Mouse (Mus musculus) CH12.LX (cell line): ENCODE results near the gene Gm20388. TPM values are rescaled to one million over a fixed set of nuclear protein-coding genes. Genes with fewer than 3 reads are reported as not detected.

Experiments
- DNase-seq: peaks from one replicate; pipeline ENCODE4 v3.0.0-alpha.2; 2013; ENCODE audit errors: extremely low read depth
- H3K27ac ChIP-seq: 2 replicates; pipeline ENCODE4 v1.5.1; 2012; ENCODE audit warnings: low read depth, mild to moderate bottlenecking, control low read depth, moderate library complexity; ENCODE audit not compliant: insufficient read depth
- H3K27me3 ChIP-seq: replicated peaks from 2 replicates; pipeline ENCODE3; 2012; ENCODE audit warnings: inconsistent platforms
- H3K36me3 ChIP-seq, 2 experiments: replicated peaks in 1 of 2; 2 replicates each; pipeline versions ENCODE3 to v1.6.1; 2012; ENCODE audit warnings: inconsistent platforms in 1 of 2, low read length in 1 of 2, mild to moderate bottlenecking in 1 of 2, mixed read lengths in 1 of 2, moderate library complexity in 1 of 2; ENCODE audit not compliant: control insufficient read depth in 1 of 2, insufficient read depth in 1 of 2
- H3K4me1 ChIP-seq, 2 experiments: 2 replicates each; pipeline ENCODE4 v1.6.1; 2012; ENCODE audit warnings: inconsistent platforms in 1 of 2, moderate library complexity in 1 of 2; ENCODE audit not compliant: insufficient read depth in 2 of 2, control insufficient read depth in 1 of 2
- H3K4me2 ChIP-seq: 2 replicates; pipeline ENCODE4 v1.6.1; 2012; ENCODE audit warnings: low read depth, mild to moderate bottlenecking, control low read depth; ENCODE audit not compliant: poor library complexity, insufficient read depth, severe bottlenecking
- H3K4me3 ChIP-seq, 3 experiments: fragments of 150-350 bp in 1 of 3; sonication (generic) in 1 of 3; replicated peaks in 1 of 3; 2 replicates each; pipeline versions ENCODE3 to v1.5.1; 2011 to 2012; ENCODE audit warnings: low read depth in 2 of 3, low read length in 2 of 3, mild to moderate bottlenecking in 2 of 3, moderate library complexity in 2 of 3, control low read depth in 1 of 3, improper control_type of control experiment in 1 of 3, inconsistent platforms in 1 of 3, mixed read lengths in 1 of 3; ENCODE audit not compliant: poor library complexity in 1 of 3
- H3K79me2 ChIP-seq: replicated peaks from 2 replicates; pipeline ENCODE4 v1.6.1; 2012; ENCODE audit warnings: mild to moderate bottlenecking, moderate library complexity; ENCODE audit not compliant: control insufficient read depth, poor library complexity, insufficient read depth, severe bottlenecking; ENCODE audit errors: extremely low read depth
- H3K9ac ChIP-seq: 2 replicates; pipeline ENCODE4 v1.6.1; 2012; ENCODE audit warnings: low read depth, mild to moderate bottlenecking, control low read depth, moderate library complexity; ENCODE audit not compliant: insufficient read depth
- H3K9me3 ChIP-seq: replicated peaks from 2 replicates; pipeline ENCODE3; 2012; ENCODE audit warnings: low read length, inconsistent platforms, mixed read lengths
- BHLHE40 ChIP-seq: IDR thresholded peaks from 2 replicates; pipeline ENCODE4 v1.6.1; 2011; ENCODE audit warnings: mild to moderate bottlenecking, low read depth, low read length, improper control_type of control experiment
- CTCF ChIP-seq, 2 experiments: IDR thresholded peaks in 1 of 2; conservative IDR thresholded peaks in 1 of 2; 2 replicates each; pipeline ENCODE4 v1.5.1; 2011 to 2012; ENCODE audit warnings: low read depth in 2 of 2, low read length in 2 of 2, improper control_type of control experiment in 1 of 2, inconsistent platforms in 1 of 2, mild to moderate bottlenecking in 1 of 2, moderate library complexity in 1 of 2
- E2F4 ChIP-seq: IDR thresholded peaks from 2 replicates; pipeline ENCODE4 v1.6.1; 2011; ENCODE audit warnings: low read depth, low read length, improper control_type of control experiment; ENCODE audit not compliant: insufficient replicate concordance
- EP300 ChIP-seq: IDR thresholded peaks from 2 replicates; pipeline ENCODE4 v1.6.1; 2011; ENCODE audit warnings: low read length, improper control_type of control experiment
- GABPA ChIP-seq: IDR thresholded peaks from 2 replicates; pipeline ENCODE4 v1.6.1; 2012; ENCODE audit warnings: low read depth, low read length, improper control_type of control experiment, inconsistent platforms; ENCODE audit not compliant: insufficient replicate concordance
- HCFC1 ChIP-seq: IDR thresholded peaks from 2 replicates; pipeline ENCODE4 v1.6.1; 2012; ENCODE audit warnings: low read depth, mild to moderate bottlenecking, inconsistent platforms, low read length, improper control_type of control experiment
- JUN ChIP-seq: IDR thresholded peaks from 2 replicates; pipeline ENCODE4 v1.6.1; 2011; ENCODE audit warnings: low read depth, mild to moderate bottlenecking, low read length, improper control_type of control experiment, moderate library complexity; ENCODE audit not compliant: insufficient read depth
- MAX ChIP-seq: IDR thresholded peaks from 2 replicates; pipeline ENCODE4 v1.6.1; 2011; ENCODE audit warnings: low read length, improper control_type of control experiment
- MEF2A ChIP-seq: IDR thresholded peaks from 2 replicates; pipeline ENCODE4 v1.6.1; 2014; ENCODE audit warnings: low read depth, mild to moderate bottlenecking, inconsistent platforms, low read length, improper control_type of control experiment, borderline replicate concordance
- MXI1 ChIP-seq: IDR thresholded peaks from 2 replicates; pipeline ENCODE4 v1.6.1; 2011; ENCODE audit warnings: mild to moderate bottlenecking, low read depth, low read length, improper control_type of control experiment
- NELFE ChIP-seq: IDR thresholded peaks from 2 replicates; pipeline ENCODE4 v1.6.1; 2011; ENCODE audit warnings: low read depth, low read length, improper control_type of control experiment
- RAD21 ChIP-seq: IDR thresholded peaks from 2 replicates; pipeline ENCODE4 v1.6.1; 2011; ENCODE audit warnings: low read depth, mild to moderate bottlenecking, low read length, improper control_type of control experiment, moderate library complexity
- RCOR1 ChIP-seq: conservative IDR thresholded peaks from 2 replicates; pipeline ENCODE4 v1.6.1; 2012; ENCODE audit warnings: low read depth, mild to moderate bottlenecking, inconsistent platforms, low read length, improper control_type of control experiment
- SMC3 ChIP-seq: IDR thresholded peaks from 2 replicates; pipeline ENCODE4 v1.6.1; 2011; ENCODE audit warnings: low read depth, low read length, improper control_type of control experiment
- TCF12 ChIP-seq: IDR thresholded peaks from 2 replicates; pipeline ENCODE4 v1.6.1; 2014; ENCODE audit warnings: low read depth, mild to moderate bottlenecking, inconsistent platforms, low read length, improper control_type of control experiment
- UBTF ChIP-seq: IDR thresholded peaks from 2 replicates; pipeline ENCODE4 v1.6.1; 2012; ENCODE audit warnings: low read depth, mild to moderate bottlenecking, inconsistent platforms, low read length, improper control_type of control experiment, moderate library complexity
- USF1 ChIP-seq: IDR thresholded peaks from 2 replicates; pipeline ENCODE4 v1.6.1; 2014; ENCODE audit warnings: low read depth, mild to moderate bottlenecking, inconsistent platforms, low read length, improper control_type of control experiment
- ZKSCAN1 ChIP-seq: IDR thresholded peaks from 2 replicates; pipeline ENCODE4 v1.6.1; 2012; ENCODE audit warnings: low read depth, inconsistent platforms, low read length, improper control_type of control experiment, borderline replicate concordance
- dilution Hi-C: fragments of 300-500 bp; cut with MboI; formaldehyde crosslinking; loops from 2 replicates; pipeline ENCODE4 v1.14.3; 2020; ENCODE audit warnings: low sequenced_read_pairs; ENCODE audit not compliant: extremely low pct_unique_long_range_greater_than_20kb, extremely low pct_ligation_motif_present
- in situ Hi-C: fragments of 300-500 bp; cut with MboI; formaldehyde crosslinking; loops from 3 replicates; pipeline ENCODE4 v1.14.3; 2019; ENCODE audit warnings: low sequenced_read_pairs, low pct_ligation_motif_present, low pct_unique_long_range_greater_than_20kb, mixed read lengths
- polyA plus RNA-seq: library from polyadenylated mRNA; unstranded; fragments of >175 nt; gene quantifications from 2 replicates; pipeline ENCODE4 v1.2.1, GENCODE M21; 2012; ENCODE audit warnings: low read depth; ENCODE audit not compliant: insufficient read length
- total RNA-seq, 2 experiments: library from RNA; depleted of rRNA; stranded (reverse); fragments of 300-350 nt in 1 of 2; fragments of >200 nt in 1 of 2; gene quantifications; 2 replicates each; pipeline ENCODE4 v1.2.3; 2012 to 2014

Gene Gm20388
- total and polyA plus RNA-seq, 3 experiments: 14.8 to 26.3 (median 22.2) TPM

DNA sequence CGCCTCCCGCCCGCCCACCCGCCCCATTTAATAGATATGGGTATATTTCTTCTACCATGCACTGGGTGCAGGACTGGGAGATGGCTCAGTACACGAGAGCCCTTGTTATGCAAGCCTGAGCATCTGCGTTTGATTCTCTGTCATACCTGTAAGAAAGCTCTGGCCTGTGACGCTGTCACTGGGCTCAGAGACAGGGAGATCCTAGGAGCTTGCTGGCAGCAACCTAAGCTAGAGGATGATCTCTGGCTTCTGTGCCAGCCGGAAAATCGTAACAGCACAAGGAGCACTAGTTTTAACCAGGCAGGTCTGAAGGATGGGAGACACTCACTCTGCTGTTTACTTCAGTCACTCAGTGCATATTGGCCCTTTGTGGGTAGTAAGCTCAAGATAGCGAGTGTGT, 33.0 kb downstream of the Gm20388 start:
- Histone ChIP-seq H3K4me1 (peaks cover 11 to 42% of the 10 kb centered on the region in 2 experiments), H3K27me3 (no peaks in the 10 kb centered on the region), H3K4me3 (no peak overlapping the region), H3K27ac (no peak overlapping the region), H3K4me2 (no peak overlapping the region), H3K36me3 (peaks cover 72 to 96% of the 10 kb centered on the region in 2 experiments), H3K9ac (no peak overlapping the region), H3K79me2 (peaks cover 24% of the 10 kb centered on the region; the same call in 1 of the 2 replicates), H3K9me3 (no peaks in the 10 kb centered on the region)
- TF ChIP-seq MXI1 (no peak), BHLHE40 (no peak), E2F4 (no peak), EP300 (no peak), UBTF (no peak), CTCF (conservative IDR thresholded peaks at IDR 0.05 in 1 of 2, IDR thresholded peaks at IDR 0.05 in 1 of 2; ENCODE audit: low read depth in 2 of 2, low read length in 2 of 2) (no peak), USF1 (no peak), NELFE (no peak), HCFC1 (no peak), GABPA (no peak), JUN (no peak)
- no peak for DNase-seq
- in situ Hi-C loops: no loop called here
- dilution Hi-C loops: no loop called here

DNA sequence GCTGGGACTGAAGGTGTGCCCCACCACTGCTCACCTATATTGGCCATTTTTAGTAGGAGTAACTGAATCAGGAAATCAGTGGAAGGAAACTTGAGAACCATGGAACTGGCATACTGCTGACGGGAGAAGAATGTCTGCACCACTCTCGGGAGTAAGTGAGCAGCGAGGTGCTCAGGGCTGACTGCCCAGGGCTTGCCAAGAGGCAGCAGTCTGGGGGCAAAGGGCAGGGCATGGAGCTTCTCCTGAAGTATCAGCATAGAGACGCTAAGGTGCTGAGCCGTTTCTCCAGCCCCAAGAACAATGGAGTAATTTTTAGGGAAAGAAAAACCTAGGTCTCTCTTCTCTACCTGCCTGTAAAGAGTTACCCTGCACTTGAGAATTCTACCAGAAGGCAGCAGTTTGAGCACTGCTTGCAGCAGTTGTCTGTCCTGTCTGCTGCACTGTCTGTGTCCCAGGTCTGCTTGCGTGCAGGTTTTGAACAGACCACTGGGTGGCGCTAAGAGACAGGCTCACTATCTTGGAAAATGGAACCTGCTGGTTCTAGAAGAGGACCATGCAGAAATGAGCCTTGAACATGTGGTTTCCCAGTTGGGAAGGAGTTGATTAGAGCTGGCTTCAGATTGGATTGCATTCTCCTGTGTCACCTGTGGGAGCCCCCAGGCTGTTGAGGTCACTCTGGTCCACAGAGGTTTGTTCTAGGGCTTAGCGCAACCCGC, 33.6 kb downstream of the Gm20388 start:
- in situ Hi-C loops: no loop called here
- dilution Hi-C loops: no loop called here
- Histone ChIP-seq H3K79me2 (peaks cover 21% of the 10 kb centered on the region; the same call in 1 of the 2 replicates), H3K9me3 (no peaks in the 10 kb centered on the region), H3K36me3 (peaks cover 72 to 96% of the 10 kb centered on the region in 2 experiments), H3K4me3 (no peak overlapping the region), H3K27me3 (no peaks in the 10 kb centered on the region), H3K27ac (no peak overlapping the region), H3K9ac (no peak overlapping the region), H3K4me2 (no peak overlapping the region), H3K4me1 (peaks cover 11 to 47% of the 10 kb centered on the region in 2 experiments)
- DNase-seq: peak; percentile 68
- TF ChIP-seq SMC3 (peak; percentile 67), MEF2A (peak; percentile 31; the same call in 1 of the 2 replicates), MAX (no peak), TCF12 (peak; percentile 14; the same call in 1 of the 2 replicates), HCFC1 (no peak), RAD21 (peak; percentile 78), CTCF (conservative IDR thresholded peaks at IDR 0.05 in 1 of 2, IDR thresholded peaks at IDR 0.05 in 1 of 2; ENCODE audit: low read depth in 2 of 2, low read length in 2 of 2) (peak; percentile 80 to 84), RCOR1 (no peak), ZKSCAN1 (no peak)
